ENCODE assay signal across 26 mouse cellular contexts in the genomic region with DNA sequence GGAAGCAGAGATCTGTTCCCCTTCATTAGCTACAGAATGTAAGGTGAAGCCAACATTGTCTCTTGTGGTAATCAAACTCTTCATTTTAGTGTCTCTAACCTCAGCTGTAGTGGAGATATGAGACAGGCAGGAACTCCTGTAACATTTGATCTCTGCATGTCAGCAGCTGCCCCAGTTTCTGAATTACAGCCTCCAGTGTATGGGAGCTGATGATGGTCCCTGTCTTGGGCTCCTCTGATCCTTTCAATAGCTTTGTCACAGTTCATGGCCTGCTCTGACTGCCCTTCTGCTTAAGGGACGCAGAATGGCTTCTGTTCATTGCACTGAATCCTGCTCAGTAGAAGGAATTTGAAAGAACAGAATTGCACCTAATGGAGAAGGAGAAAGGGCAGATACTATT.
"Had no signal": no experiment of that assay in that cellular context is flagged by ENCODE, and none has a peak within 500 bp of the region (broad histone marks: within the 10 kb centered on the region; RNA-seq: fewer than 3 reads in every experiment).

No protein-coding gene starts in this region.

- DNase-seq: gastrocnemius, postnatal 14 days; gastrocnemius, postnatal 36 days; heart, adult 11 months; heart, adult 2 months; heart, postnatal 14 days; heart, postnatal 36 days; kidney, adult 2 months; kidney, adult 9 months; kidney, postnatal 10 days; kidney, postnatal 4 days; liver; liver, embryonic 13.5 days had no signal

- H3K4me1 ChIP-seq: heart, embryonic 13.5 days; heart, embryonic 15.5 days; hindbrain, embryonic 13.5 days; hindbrain, embryonic 15.5 days; intestine, embryonic 15.5 days; limb, embryonic 10.5 days; limb, embryonic 12.5 days; liver, embryonic 13.5 days; liver, embryonic 15.5 days had no signal

- ATAC-seq: inflammation-experienced regulatory T-cells, adult 6 months; intestine, embryonic 15.5 days; intestine, postnatal 0 days had no signal

- H3K27me3 ChIP-seq: heart, embryonic 13.5 days; heart, embryonic 15.5 days; hindbrain, embryonic 13.5 days; hindbrain, embryonic 15.5 days; intestine, embryonic 15.5 days; limb, embryonic 12.5 days; liver, embryonic 13.5 days; liver, embryonic 15.5 days had no signal

- H3K36me3 ChIP-seq: heart, embryonic 13.5 days; heart, embryonic 15.5 days; hindbrain, embryonic 13.5 days; hindbrain, embryonic 15.5 days; intestine, embryonic 15.5 days; limb, embryonic 10.5 days; limb, embryonic 12.5 days; liver, embryonic 13.5 days; liver, embryonic 15.5 days had no signal

- H3K4me2 ChIP-seq: heart, embryonic 11.5 days; heart, embryonic 13.5 days; heart, embryonic 15.5 days; hindbrain, embryonic 13.5 days; hindbrain, embryonic 15.5 days; intestine, embryonic 15.5 days; limb, embryonic 12.5 days; liver, embryonic 11.5 days; liver, embryonic 13.5 days; liver, embryonic 15.5 days had no signal

- H3K4me3 ChIP-seq: heart, adult 2 months; heart, embryonic 13.5 days; heart, embryonic 15.5 days; hindbrain, embryonic 13.5 days; hindbrain, embryonic 15.5 days; intestine, embryonic 15.5 days; layer of hippocampus, adult 2 months; left cerebral cortex, adult 2 months; limb, embryonic 10.5 days; limb, embryonic 12.5 days; liver, embryonic 13.5 days; liver, embryonic 15.5 days had no signal

- H3K9ac ChIP-seq: heart, embryonic 13.5 days; heart, embryonic 15.5 days; hindbrain, embryonic 13.5 days; hindbrain, embryonic 15.5 days; intestine, embryonic 15.5 days; limb, embryonic 12.5 days; liver, embryonic 13.5 days; liver, embryonic 15.5 days had no signal

- H3K27ac ChIP-seq: heart, adult 2 months; heart, embryonic 13.5 days; heart, embryonic 15.5 days; hindbrain, embryonic 13.5 days; hindbrain, embryonic 15.5 days; intestine, embryonic 15.5 days; layer of hippocampus, adult 2 months; left cerebral cortex, adult 2 months; limb, embryonic 10.5 days; limb, embryonic 12.5 days; liver, embryonic 13.5 days; liver, embryonic 15.5 days had no signal

- H3K9me3 ChIP-seq: heart, embryonic 13.5 days; heart, embryonic 15.5 days; hindbrain, embryonic 15.5 days; intestine, embryonic 15.5 days; limb, embryonic 10.5 days; limb, embryonic 12.5 days; liver, embryonic 13.5 days; liver, embryonic 15.5 days had no signal
